Mouse (Mus musculus): Measurements from ENCODE around the gene Gprc5c.

Gprc5c gene

DNA sequence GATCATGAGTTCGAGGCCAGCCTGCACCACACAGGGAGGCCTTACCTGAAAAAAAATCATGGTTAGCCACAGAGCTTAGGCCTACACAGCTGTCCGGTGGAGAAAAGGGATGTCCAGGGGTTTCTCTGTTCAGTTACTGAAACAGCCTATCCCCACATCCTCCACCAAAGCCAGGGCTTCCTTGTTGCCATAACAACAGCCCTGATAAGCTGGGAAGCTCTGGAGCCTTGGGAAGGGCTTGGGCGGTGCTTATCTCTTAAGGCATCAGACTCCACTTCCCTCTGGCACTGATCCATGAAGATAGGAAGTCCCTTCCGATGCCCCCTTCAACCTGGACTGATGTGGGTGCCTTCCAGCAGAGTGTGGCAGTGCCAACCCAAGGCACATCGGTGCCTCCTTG is 17.8 kb upstream of the Gprc5c start:
- DNase-seq (ENCODE audit: low spot score in 2 of 2), result no peak

DNA sequence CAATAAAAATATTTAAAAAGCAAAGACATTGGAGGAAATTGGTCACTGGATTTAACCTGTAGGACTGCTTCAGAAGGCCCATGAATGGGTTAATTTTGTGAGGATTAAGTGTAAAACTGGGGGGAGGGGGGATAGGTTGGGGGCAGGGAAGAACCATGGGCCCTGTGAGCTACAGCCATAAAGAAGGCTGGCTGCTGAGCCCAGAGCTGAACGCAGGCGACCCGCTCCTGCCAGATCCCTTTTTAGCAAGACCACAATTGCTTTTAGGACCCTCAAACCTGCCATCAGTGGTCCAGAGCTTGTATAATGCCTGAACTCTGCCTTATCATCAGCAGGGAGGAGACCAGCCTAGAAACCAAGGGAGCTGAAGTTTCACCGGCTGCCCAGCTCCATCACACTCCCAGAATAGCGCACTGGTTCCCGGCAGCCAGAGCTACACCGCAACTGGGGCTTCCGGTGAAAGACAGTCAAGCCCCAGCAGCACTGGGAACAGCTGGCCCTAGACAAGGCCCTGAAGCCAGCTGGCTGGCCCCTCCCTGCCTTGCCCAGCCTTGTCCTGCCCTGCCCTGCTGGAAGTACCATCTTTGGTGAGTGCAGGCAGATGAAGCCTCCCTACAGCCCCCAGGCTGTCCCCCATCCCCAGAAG is 7.0 kb upstream of the Gprc5c start:
- DNase-seq (ENCODE audit: low spot score in 2 of 2), result no peak

DNA sequence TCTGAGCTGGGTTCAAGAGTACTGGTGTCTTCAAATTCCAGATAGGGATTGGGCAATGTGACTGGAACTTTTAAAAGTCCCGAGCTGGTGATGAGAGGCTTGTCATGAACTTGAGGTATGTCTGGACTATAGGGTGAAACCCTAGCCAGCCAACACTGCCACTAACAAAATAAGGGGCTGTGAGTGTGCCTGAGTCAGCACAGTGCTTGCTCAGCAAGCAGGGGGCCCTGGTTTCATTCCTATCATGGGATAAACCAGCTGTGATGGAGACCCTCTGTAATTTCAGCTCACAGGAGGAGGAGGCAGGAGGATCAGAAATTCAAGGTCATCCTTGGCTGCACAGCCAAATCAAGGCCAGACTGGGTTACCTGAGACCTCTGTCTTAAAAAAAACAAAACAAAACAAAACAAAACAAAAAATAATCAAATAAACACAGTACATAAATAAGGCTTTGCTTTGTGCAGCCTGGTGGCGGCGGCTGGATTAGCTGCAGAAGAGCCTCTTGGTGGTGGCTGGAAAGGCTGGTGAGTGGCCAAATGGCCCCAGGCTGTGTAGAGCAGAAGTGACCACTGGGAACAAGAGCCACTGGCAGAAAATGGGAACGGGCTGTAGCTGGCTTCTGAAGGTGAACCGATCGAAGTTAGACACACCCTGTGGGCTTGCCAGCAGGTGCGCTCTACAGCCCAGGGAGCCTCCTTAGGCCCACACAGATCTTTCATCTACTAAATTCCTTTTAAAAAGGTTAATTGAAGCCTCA is 6.3 kb upstream of the Gprc5c start:
- no peak for DNase-seq (ENCODE audit: low spot score in 2 of 2)

DNA sequence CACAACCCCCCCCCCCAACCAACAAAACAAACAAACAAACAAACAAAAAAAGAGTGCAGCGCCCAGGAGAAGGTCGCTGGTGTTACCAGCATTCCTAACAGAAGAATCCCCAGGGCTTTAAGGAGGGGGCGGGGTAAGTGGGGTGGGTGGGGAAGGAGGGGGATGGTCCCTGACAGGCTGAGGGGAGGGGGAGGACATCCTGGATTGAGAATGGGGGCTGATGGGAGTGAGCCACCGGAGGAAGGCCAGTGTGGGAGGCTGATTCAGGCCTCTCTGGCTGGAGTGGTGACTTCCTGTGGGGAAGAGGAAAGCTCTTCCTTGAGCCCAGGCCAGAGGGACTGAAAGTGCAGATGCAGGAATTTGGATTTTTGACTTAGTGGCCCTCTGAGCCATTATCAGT is 4.6 kb upstream of the Gprc5c start:
- no peak for DNase-seq (ENCODE audit: low spot score in 2 of 2)

DNA sequence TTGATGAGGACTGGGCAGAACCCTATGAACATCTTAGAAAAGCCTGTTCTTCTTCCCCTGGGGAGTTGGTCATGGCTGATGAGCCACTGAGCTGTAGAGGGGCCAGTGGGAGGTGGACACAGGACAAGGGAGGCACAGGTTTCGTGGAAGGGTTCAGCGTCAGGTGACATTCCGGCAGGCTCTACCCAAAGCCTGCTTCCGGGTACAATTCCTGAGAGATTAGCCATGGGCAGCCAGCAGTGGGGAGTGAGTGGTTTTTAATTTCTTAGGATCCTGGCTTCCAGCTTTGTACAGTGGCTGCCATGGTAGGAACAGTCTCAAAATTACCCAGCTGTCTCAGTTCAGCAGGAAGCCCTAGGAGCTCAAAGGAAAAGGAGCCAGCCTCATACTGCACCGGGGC is 3.9 kb upstream of the Gprc5c start:
- DNase-seq (ENCODE audit: low spot score in 2 of 2), result no peak

DNA sequence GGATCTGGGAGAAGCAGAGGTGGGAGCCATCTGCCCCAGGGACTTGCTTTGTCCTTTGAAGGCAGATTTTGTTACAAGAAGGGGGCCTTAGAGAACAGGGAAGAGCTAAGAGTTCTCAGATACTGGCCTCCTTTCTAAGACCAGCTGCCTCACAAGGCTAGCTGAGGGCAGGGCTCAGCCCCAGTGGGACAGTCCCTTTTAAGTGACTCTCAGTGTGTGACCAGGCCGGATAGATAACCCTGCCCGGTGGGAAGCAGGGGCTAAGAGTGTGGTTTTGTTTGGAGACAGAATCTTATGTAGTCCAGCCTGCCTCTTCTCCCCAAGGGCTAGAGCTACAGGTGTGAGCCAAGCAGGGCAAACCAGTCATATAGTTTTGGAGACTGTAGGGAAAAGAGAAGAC is 1.4 kb upstream of the Gprc5c start:
- no peak for DNase-seq (ENCODE audit: low spot score in 2 of 2)

DNA sequence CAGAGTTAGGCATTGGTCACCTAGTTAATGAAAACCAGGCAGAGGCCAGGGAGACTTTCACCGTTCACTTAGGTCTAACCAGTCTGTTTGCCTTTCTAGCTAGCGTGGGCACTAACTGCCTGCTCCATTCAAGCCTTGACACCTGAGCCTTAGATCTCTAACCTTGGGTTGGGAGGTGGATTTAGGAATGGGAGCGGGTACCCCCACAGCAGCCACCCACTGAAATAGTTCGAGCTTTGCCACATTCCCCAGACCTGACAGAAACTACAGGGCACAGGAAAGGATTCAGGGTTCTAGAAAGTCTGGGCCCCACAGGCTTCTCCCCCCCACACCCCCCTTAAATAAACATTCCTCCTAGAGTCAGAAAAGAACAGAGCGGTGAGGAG is 893 bp upstream of the Gprc5c start:
- no peak for DNase-seq (ENCODE audit: low spot score in 2 of 2)

DNA sequence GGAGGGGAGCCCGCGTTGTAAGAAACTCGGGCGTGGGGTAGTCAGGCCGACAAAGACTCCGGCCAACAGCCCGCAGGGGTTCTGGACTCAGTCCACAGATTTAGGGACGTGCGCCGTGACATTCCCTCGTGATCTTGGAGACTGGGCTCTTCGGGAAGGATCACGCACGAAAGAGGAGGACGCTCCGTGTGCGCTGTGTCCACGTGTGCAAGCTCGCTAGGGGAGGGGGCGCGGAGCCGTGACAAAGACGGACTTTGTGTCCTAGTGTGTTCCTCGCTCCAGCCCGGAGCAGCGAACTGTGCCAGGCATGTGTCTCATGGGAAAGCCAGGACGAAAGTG is 286 bp downstream of the Gprc5c start:
- DNase-seq (ENCODE audit: low spot score in 2 of 2), result no peak

DNA sequence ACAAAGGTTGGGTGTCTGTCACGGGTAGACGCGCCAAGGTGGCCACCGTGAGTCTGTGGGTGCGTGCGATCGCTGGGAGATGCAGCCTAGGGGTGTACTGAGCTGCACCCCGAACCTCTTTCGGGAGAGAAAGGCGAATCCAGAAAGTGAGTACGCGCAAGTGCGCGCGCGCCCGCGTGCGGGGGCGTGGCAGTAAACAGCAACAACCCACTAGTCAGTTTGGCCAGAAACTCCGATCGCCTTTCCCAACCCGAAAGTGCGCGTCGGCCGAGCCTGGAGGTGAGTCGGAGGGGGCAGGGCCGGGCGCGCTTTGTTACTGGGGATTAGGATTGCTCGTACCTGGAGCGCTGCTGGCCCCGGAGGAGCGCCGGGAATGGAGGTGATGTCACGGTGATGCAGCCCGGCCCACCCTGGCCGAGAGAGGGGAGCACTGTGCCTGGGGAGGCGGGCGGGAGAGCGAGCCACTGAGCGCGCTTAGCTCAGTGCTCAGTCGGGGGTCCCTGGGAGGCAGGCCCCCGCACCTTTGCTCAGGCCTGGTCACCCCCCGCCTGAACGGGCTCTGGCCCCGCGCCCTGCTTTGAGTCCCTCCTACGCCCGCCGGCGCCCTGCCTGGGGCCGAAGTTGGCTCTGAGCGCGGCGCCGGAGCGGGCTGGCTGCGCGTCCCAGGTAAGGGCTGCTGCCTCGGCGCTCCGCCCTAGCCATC is 807 bp downstream of the Gprc5c start:
- DNase-seq (ENCODE audit: low spot score in 2 of 2), result no peak

DNA sequence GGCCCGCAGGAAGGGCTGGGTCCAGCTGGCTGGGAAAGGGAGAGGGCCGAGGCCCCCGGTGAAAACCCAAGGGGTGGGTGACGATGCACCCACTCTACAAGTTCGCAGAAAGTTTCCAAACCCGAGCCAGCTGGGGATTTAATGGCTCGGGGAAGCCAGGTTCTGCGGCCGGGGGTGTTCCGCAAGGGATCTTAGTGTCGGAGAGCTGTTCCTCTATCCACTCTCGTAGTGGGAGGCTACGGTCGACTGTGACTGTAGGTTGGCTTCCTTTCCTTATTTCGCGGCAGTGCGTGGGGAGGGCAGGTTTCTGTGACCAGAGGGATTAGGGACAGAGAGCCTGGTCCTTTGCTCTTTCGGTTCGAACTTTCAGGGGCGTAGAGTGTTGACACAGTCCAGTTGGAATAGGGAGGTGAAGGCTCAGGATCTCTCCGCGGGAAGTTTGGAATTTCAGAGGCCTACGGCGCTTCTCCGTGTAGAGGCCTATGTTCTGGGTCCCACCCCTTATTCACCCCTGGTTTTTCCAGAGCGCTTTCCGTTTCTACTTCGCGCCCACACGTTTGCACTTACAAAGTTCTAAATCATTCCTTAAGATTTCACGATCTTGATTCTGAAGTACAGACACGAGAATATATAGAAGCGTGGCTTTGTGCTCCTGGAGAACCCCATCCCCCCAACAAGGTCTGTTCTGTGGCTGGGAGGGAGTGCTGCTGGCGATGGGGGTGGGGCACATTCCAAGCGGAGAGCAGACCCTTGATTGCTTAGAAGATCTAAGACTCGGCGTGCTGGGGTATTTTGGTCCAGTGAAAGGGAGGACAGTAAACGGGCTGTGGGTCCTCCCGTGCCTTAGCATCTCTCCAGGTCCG is 1.6 kb downstream of the Gprc5c start:
- no peak for DNase-seq (ENCODE audit: low spot score in 2 of 2)

DNA sequence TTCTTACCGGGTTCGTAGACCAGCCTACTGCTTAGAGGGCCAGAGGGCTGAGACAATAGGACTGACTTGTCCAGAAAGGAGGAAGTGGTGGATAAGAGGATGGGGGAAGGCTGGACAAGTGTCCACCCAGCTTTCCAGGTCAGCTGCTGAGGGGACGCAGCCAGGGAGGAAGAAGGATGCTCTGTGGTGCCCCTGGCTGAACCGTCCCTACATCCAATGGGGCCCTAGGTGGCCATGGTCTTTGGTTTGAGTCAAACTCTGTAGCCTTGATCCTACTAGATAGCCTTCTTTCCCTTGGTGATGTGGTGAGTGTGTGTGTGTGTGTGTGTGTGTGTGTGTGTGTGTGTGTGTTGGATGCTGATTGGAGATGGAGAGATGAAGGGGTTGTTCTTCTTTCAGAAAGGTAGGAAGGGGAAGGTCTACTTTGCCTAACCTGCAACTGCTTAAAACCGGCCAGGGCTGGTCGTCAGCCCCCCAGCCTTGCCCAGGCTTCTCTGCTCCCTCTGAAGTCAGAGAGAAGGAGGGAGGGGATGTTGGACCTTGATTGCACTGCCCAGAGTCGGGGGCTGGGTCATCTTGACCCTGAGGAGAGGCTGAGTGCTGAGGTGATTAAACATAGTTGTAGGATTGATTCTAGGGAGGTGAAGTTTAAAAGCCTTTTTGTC is 2.4 kb downstream of the Gprc5c start:
- no peak for DNase-seq (ENCODE audit: low spot score in 2 of 2)

DNA sequence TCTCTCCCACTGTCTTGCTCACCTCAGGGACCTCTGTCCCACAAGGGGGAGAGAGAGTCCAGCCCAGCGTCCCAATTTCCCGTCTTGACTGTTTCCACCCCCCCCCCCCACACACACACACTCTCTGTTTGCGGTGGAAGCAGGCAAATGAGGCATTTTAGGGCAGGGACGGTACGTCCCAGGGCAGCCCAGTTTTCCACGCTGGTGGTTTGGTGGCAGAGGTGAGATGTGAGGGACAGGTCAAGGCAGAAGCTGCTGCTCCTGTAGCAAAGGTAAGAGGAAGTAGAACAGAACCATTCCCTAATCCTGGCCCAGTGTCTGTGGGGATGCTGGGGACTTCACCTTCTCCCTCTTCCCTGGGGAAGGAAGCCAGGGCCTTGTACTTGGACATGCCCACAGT is 3.6 kb downstream of the Gprc5c start:
- no peak for DNase-seq (ENCODE audit: low spot score in 2 of 2)

DNA sequence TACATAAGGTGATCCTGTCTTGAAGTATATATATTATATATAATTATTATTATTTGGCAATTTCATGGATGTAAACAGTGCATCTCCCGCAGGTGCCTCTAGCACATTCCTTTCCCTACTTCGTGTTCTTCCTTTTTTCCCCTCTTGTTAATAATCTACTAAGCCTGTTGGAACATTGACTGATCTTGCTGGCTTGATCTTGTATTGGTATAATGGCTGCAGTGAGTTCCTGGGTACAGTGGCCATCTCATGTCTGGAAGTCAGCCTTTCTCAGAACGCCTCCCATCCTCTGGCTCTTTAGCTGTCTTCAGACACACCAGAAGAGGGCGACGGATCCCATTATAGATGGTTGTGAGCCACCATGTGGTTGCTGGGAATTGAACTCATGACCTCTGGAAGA is 5.2 kb downstream of the Gprc5c start:
- DNase-seq (ENCODE audit: low spot score in 2 of 2), result no peak

DNA sequence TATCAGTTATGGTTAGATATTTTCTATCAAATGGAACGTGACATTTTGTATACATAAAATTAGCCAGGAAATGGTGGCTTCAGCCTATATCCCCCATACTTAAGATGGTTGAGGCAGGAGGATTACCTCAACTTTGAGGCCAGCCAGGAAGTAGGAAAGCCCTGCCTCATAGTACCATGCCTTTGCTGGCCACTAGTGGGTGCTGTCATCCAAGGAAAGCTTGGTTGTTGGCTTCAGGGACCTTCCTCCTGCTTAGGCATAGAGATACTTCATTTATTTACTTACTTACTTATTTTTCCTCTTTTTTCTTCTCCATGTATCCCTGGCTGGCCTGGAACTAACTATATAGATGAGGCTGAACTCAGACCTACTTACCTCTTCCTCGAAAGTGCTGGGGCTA is 7.7 kb downstream of the Gprc5c start:
- DNase-seq (ENCODE audit: low spot score in 2 of 2), result peak in 1 of 2 experiments; percentile 44

DNA sequence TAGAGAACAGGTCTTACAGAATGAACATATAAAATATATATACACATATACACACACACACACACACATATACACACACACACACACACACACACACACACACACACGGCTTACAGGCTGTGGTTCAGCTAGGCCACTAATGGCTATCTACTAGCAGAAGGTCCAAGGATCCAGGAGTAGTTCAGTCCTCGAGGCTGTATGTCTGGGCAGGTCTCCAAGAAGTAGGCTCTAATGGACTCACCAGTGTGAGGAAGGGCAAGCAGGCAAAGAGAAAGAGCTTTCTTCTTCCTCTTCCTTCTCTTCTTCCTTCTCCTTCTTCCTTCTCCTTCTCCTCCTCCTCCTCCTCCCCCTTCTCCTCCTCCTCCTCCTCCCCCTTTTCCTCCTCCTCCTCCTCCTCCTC is 10.1 kb downstream of the Gprc5c start:
- no peak for DNase-seq (ENCODE audit: low spot score in 2 of 2)

DNA sequence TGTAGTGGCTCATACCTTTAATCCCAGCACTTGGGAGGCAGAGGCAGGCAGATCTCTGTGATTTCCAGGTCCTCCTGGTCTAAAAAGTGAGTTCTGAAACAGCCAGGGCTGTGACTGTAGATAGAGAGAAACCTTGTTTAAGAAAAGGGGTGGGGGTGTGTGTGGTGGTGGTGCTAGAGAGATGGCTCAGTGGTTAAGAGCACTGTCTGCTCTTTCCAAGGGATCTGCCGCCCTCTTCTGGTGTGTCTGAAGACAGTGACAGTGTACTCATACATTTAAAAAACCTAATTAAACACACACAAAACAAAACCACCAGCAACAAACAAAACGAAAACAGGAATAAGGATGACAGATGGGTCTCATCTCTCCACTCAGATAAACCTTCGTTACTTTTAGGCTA is 11.7 kb downstream of the Gprc5c start:
- DNase-seq (ENCODE audit: low spot score in 2 of 2), result no peak

DNA sequence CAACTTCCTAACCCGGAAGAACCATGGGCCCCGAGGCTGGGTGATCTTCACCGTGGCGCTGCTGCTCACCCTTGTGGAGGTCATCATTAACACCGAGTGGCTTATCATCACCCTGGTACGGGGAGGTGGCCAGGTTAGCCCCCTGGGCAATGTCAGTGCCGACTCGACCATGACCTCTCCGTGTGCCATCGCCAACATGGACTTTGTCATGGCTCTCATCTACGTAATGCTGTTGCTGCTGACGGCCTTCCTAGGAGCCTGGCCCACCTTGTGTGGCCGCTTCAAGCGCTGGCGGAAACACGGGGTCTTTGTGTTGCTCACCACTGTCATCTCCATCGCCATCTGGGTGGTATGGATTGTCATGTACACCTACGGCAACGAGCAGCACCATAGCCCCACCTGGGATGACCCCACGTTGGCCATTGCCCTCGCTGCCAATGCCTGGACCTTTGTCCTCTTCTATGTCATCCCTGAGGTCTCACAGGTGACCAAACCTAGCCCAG is 13.0 kb downstream of the Gprc5c start:
- no peak for DNase-seq (ENCODE audit: low spot score in 2 of 2)

DNA sequence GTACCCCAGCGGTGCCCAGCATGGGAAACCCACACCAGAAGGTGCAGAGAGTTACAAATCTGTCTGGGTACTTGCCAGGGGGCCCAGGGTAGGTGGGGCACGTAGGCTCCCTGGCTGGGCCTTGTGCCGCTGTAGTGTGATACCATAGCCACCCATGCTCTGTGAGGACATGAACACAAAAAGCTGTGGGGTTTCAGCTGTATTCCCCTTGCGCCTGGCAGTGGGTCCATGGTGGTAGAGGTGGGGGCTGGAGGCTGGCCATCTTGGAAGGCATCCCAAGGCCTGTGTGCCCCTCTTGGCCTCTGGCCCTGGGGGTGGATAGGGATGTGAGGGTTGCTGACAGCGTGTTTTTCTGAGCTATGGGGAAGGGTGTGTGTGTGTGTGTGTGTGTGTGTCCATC is 15.0 kb downstream of the Gprc5c start:
- DNase-seq (ENCODE audit: low spot score in 2 of 2), result no peak

DNA sequence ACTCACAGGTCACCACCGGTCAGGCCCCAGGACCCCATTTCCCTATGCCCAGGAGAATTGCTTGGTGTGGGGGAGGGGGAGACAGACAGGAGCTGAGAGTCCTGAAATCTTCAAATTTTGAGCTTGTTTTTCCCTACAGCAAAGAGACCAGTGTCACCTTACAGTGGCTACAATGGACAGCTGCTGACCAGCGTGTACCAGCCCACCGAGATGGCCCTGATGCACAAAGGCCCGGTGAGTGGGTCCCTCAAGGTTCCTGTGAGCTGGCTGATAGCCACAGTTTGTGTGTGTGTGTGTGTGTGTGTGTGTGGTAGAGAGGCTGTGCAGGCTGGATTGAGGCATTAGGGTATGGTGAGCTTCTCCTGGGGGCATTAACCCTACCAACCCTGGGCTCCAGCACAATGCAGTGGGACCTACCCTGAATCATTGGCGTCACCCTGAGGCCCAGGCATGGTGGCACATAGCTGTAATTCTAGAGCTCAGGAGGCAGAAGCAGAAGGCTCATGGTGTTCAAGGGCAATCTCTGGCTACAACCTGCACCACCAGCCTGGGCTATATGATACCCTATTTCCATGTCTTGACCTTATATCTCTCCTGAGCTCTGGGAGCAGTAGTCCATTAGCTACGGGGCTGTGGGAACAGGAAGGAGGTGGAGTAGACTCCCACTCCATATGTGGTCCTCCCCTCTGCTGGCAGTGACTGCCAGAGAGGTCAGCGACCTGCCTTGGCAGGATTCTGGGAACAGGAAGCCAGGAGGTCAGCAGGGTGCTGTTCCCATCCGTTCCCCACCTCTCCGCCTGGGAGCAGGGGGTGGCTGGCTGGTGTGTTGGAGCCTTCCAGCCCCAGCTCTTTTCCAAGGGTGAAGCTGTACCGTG is 15.8 kb downstream of the Gprc5c start:
- no peak for DNase-seq (ENCODE audit: low spot score in 2 of 2)

DNA sequence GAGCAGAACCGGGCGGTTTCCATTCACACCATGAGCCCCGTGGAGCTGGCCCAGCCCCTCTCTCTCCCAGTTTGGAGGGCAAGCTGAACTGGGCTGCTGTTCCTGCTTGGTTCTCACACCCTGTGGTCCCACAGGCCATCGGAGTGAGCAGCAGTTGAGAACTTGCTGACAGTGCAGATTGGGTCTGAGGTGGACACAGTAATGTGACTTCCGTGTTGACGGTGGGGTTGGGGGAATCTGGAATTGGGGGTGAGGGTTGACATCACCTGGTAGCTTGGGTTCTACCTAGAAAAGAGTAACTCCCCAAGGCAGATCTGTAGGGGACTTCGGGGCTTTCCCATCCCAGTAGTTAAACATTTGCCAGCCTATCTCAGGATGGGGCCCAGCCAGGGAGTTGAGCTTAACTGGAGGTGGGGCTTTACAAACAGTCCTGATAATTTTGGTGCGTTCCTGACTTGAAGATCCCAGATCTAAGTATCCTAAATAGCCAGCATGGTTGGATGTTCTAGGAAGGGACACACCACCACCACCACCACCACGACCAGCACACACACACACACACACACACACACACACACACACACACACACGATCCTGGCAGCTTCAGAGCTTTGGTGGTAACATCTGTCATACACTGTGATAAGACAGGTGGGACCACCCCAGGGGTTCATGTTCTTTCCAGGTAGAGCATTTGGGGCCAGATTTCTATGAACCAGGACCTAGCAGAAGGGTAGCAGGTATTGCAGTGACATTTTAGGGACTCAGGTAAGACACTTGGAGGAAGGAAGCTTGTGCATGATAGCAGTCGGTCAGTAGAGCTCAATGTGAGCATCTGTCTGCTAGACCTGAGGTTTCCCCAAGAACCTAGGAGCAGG is 16.6 kb downstream of the Gprc5c start:
- DNase-seq (ENCODE audit: low spot score in 2 of 2), result no peak

All from spleen, postnatal 14 days (tissue).